Mouse (Mus musculus): ENCODE data around the gene Acap1. TPM values are rescaled to one million over a fixed set of nuclear protein-coding genes. Genes with fewer than 3 reads are reported as not detected.
"Not testable (repeated sequence)": the region's sequence is repeated elsewhere in the genome, so short reads cannot be mapped to it uniquely, and the experiment has no call there.

Gene Acap1
- polyA plus RNA-seq, 1 experiment from 2014 or later = 5.9 TPM

DNA sequence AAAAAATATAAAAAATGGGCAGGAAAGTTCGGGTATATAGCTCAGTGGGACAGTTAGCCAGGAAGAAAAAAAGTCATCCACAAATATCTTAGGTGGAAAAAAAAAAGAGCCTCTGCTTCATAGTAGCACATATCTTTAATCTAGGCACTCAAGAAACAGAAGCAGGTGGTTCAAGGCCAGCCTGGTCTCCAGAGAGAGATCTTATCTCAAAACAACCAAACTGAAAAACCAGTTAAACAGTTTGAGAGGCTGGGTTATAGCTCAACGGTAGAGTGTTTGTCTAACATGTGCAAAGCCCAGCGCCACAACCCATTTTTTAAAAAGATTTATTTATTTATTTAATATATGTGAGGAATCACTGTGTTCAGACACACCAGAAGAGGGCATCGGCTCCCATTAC, 37.7 kb upstream of the Acap1 start:
- peaks cover 8% of the 10 kb centered on the region; the same call in 1 of the 2 replicates for H3K27me3 ChIP-seq (replicated peaks)
- peaks cover 34% of the 10 kb centered on the region for H3K4me1 ChIP-seq (replicated peaks)
- H3K4me3 ChIP-seq (replicated peaks) = no peak overlapping the region
- H3K27ac ChIP-seq = no peak overlapping the region
- H3K36me3 ChIP-seq = no peaks in the 10 kb centered on the region
- no peaks in the 10 kb centered on the region for H3K9me3 ChIP-seq
- H3K9ac ChIP-seq = no peak overlapping the region
- no peak for ATAC-seq
- 66% methylated on average over 4 of the region's 4 CpGs for WGBS
- no peak overlapping the region for H3K4me2 ChIP-seq (replicated peaks)

- no peak for ATAC-seq
- Histone ChIP-seq H3K4me1 (replicated peaks) (peaks cover 30% of the 10 kb centered on the region), H3K36me3 (no peaks in the 10 kb centered on the region), H3K4me2 (replicated peaks) (no peak overlapping the region), H3K4me3 (replicated peaks) (no peak overlapping the region), H3K9ac (no peak overlapping the region), H3K9me3 (no peaks in the 10 kb centered on the region), H3K27me3 (replicated peaks) (0 out of 2 replicates have a peak, but pooled peaks cover 3% of the 10 kb centered on the region), H3K27ac (no peak overlapping the region)
- 46% methylated on average over 3 of the region's 3 CpGs for WGBS
Observed at GRCm38 (mm10) chr11:69932254-69932653, 36.9 kb upstream of the Acap1 start.

GRCm38 (mm10) chr11:69931769-69932168, 36.4 kb upstream of the Acap1 start:
- Histone ChIP-seq H3K4me1 (replicated peaks) (peaks cover 25% of the 10 kb centered on the region), H3K4me3 (replicated peaks) (no peak overlapping the region), H3K9ac (no peak overlapping the region), H3K9me3 (no peaks in the 10 kb centered on the region), H3K27me3 (replicated peaks) (0 out of 2 replicates have a peak, but pooled peaks cover 3% of the 10 kb centered on the region), H3K4me2 (replicated peaks) (no peak overlapping the region), H3K27ac (no peak overlapping the region), H3K36me3 (no peaks in the 10 kb centered on the region)
- 70% methylated on average over 8 of the region's 8 CpGs for WGBS
- no peak for ATAC-seq

- Histone ChIP-seq H3K4me2 (replicated peaks) (no peak overlapping the region), H3K4me1 (replicated peaks) (peaks cover 18% of the 10 kb centered on the region), H3K27me3 (replicated peaks) (0 out of 2 replicates have a peak, but pooled peaks cover 3% of the 10 kb centered on the region), H3K27ac (no peak overlapping the region), H3K4me3 (replicated peaks) (no peak overlapping the region), H3K9ac (no peak overlapping the region), H3K36me3 (no peaks in the 10 kb centered on the region), H3K9me3 (no peaks in the 10 kb centered on the region)
- ATAC-seq = no peak
- WGBS = 80% methylated on average over 3 of the region's 3 CpGs
Observed at GRCm38 (mm10) chr11:69930967-69931537, 35.7 kb upstream of the Acap1 start.

DNA sequence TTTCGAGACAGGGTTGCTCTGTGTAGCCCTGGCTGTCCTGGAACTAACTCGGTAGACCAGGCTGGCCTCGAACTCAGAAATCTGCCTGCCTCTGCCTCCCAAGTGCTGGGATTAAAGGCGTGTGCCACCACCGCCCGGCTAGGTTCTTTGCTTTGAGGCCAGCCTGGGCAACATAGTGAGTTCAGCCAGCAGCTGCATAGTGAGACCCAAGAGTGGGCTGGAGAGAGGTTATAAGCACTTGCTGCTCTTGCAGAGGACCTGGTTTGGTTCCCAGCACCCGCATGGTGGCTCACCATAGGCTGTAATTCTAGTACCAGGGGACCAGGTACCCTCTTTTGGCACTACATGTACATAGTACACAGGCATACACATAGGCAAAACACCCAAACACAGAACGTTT, 34.8 kb upstream of the Acap1 start:
- not testable (repeated sequence) for H3K36me3 ChIP-seq; H3K4me3 ChIP-seq (replicated peaks); H3K27ac ChIP-seq; H3K4me2 ChIP-seq (replicated peaks); ATAC-seq; H3K9ac ChIP-seq; H3K9me3 ChIP-seq; H3K4me1 ChIP-seq (replicated peaks); H3K27me3 ChIP-seq (replicated peaks)
- WGBS = 88% methylated on average over 8 of the region's 8 CpGs

- no peak for ATAC-seq
- WGBS = 57% methylated on average over 4 of the region's 4 CpGs
- Histone ChIP-seq H3K9ac (no peak overlapping the region), H3K4me2 (replicated peaks) (no peak overlapping the region), H3K9me3 (no peaks in the 10 kb centered on the region), H3K4me1 (replicated peaks) (peaks cover 7% of the 10 kb centered on the region; the same call in 1 of the 2 replicates), H3K4me3 (replicated peaks) (no peak overlapping the region), H3K36me3 (no peaks in the 10 kb centered on the region), H3K27ac (no peak overlapping the region), H3K27me3 (replicated peaks) (no peaks in the 10 kb centered on the region)
Observed at GRCm38 (mm10) chr11:69929712-69930111, 34.4 kb upstream of the Acap1 start.

GRCm38 (mm10) chr11:69927501-69927900, 32.2 kb upstream of the Acap1 start:
- Histone ChIP-seq H3K4me2 (replicated peaks) (no peak overlapping the region), H3K4me1 (replicated peaks) (0 out of 2 replicates have a peak, but pooled peaks cover 2% of the 10 kb centered on the region), H3K4me3 (replicated peaks) (no peak overlapping the region), H3K9ac (no peak overlapping the region), H3K9me3 (no peaks in the 10 kb centered on the region), H3K36me3 (no peaks in the 10 kb centered on the region), H3K27ac (no peak overlapping the region), H3K27me3 (replicated peaks) (no peaks in the 10 kb centered on the region)
- no peak for ATAC-seq
- 96% methylated on average over 2 of the region's 2 CpGs for WGBS

DNA sequence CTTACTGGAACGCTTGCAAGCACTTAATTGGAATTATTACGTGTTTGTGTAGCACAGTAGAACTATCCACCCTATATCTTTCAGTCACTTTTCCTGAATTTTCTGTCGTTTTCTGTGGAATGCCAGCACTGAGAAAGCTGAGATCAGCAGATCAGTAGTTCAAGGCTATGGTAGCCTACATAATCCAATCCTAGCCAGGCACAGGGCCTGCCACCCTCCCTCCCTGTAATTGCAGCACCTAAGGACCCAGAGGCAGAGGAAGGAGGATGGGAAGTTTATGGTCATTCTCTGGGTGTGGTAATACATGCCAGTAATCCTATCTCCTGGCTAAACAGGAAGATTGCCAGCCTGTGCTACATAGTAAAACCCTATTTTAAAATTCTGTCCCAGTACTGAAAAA, 27.5 kb upstream of the Acap1 start:
- Histone ChIP-seq H3K9ac (no peak overlapping the region), H3K4me2 (replicated peaks) (peak overlapping the region; percentile 60; the same call in 1 of the 2 replicates), H3K36me3 (peaks cover 10% of the 10 kb centered on the region), H3K4me3 (replicated peaks) (no peak overlapping the region), H3K9me3 (no peaks in the 10 kb centered on the region), H3K27ac (peak overlapping the region; percentile 36; the same call in 1 of the 2 replicates), H3K27me3 (replicated peaks) (no peaks in the 10 kb centered on the region), H3K4me1 (replicated peaks) (peaks cover 13% of the 10 kb centered on the region)
- no peak for ATAC-seq
- WGBS = 60% methylated on average over 3 of the region's 3 CpGs

GRCm38 (mm10) chr11:69922012-69922756, 26.8 kb upstream of the Acap1 start:
- peak overlapping the region; percentile 55 for H3K9ac ChIP-seq
- no peak for ATAC-seq
- peak overlapping the region; percentile 83 for H3K4me3 ChIP-seq (replicated peaks)
- WGBS = 3% methylated on average over 12 of the region's 12 CpGs
- H3K9me3 ChIP-seq = no peaks in the 10 kb centered on the region
- H3K4me2 ChIP-seq (replicated peaks) = peak overlapping the region; percentile 60
- H3K4me1 ChIP-seq (replicated peaks) = peaks cover 13% of the 10 kb centered on the region
- H3K27ac ChIP-seq = peak overlapping the region; percentile 98
- H3K27me3 ChIP-seq (replicated peaks) = no peaks in the 10 kb centered on the region
- H3K36me3 ChIP-seq = peaks cover 11% of the 10 kb centered on the region

- H3K27me3 ChIP-seq (replicated peaks) = no peaks in the 10 kb centered on the region
- peak within 1 kb of the TSS; percentile 98 for H3K27ac ChIP-seq
- ATAC-seq = peak; percentile 97
- peak within 1 kb of the TSS; percentile 78 for H3K4me2 ChIP-seq (replicated peaks)
- H3K9ac ChIP-seq = peak within 1 kb of the TSS; percentile 93
- peak within 1 kb of the TSS; percentile 83 for H3K4me3 ChIP-seq (replicated peaks)
- H3K36me3 ChIP-seq = peaks cover 16% of the 10 kb centered on the region
- H3K4me1 ChIP-seq (replicated peaks) = peaks cover 14% of the 10 kb centered on the region
- H3K9me3 ChIP-seq = no peaks in the 10 kb centered on the region
- WGBS = under 1% methylated on average over 78 of the region's 78 CpGs
Observed at GRCm38 (mm10) chr11:69921114-69922011, 26.0 kb upstream of the Acap1 start, which contains the start of gene Eif5a. Eif5a (minus strand) TSS chr11:69921958.

DNA sequence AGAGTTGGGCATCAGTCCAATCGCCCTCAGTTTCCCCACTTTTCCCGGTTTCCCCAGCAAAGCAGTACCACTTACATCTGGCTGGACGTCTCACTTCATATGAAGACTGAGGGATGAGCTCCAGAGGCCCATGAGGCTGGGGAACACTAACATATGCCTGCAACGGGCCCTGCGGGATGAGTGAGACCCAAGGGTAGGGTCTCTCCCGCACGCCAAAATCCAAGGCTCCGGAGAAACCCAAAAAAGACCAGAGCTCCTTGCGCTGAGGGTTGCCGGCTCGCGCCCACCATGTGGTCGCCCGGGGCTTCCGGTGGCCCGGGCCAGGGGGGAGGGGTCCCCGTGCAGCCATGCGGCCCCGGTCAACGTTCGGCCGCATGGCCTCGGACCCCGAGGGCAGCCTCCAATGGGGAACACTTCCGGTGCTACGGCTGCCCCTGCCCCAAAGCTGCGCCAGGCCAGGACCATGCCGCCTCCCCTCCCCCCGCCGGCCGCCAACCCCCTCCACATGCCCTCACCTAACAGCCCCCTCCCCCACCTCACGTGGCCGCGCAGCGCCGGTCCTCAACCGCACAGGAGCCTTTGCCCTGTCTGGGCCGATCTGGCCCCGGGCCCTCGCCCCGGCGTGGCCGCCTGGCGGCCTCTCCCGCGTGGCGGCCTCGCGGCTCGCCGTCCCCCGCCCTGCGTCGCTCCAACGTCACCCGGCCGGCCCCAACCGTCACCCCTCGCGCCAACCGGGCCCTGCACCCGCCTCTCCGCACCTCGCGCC, 25.1 kb upstream of the Acap1 start:
- Histone ChIP-seq H3K27me3 (replicated peaks) (no peaks in the 10 kb centered on the region), H3K36me3 (peaks cover 25% of the 10 kb centered on the region), H3K4me3 (replicated peaks) (peak overlapping the region; percentile 83), H3K4me2 (replicated peaks) (peak overlapping the region; percentile 78), H3K4me1 (replicated peaks) (peaks cover 23% of the 10 kb centered on the region), H3K27ac (peak overlapping the region; percentile 98), H3K9me3 (no peaks in the 10 kb centered on the region), H3K9ac (peak overlapping the region; percentile 93)
- peak; percentile 27 for ATAC-seq
- under 1% methylated on average over 63 of the region's 65 CpGs for WGBS

Data from intestine, embryonic 15.5 days (tissue).